Mouse (Mus musculus) forebrain, embryonic 10.5 days (tissue): ENCODE measurements around the gene Tomm70a. TPM values are rescaled to one million over a fixed set of nuclear protein-coding genes. Genes with fewer than 3 reads are reported as not detected.
A peak's percentile ranks its signal among the peaks of the same experiment; 100 is the strongest.

Source experiments
- DNase-seq: peaks from one replicate; pipeline ENCODE4 v3.0.0-alpha.2; 2017; ENCODE audit warnings: low spot score; ENCODE audit errors: extremely low spot score
- H3K27ac ChIP-seq: fragments of 300-500 bp; sonication (generic); 2 replicates; pipeline ENCODE4 v1.5.1; 2016; ENCODE audit warnings: mild to moderate bottlenecking
- H3K27me3 ChIP-seq: fragments of 300-500 bp; sonication (generic); 2 replicates; pipeline ENCODE4 v1.6.1; 2016; ENCODE audit warnings: mild to moderate bottlenecking; ENCODE audit not compliant: poor library complexity, severe bottlenecking
- H3K36me3 ChIP-seq: fragments of 300-500 bp; sonication (generic); replicated peaks from 2 replicates; pipeline ENCODE4 v1.6.1; 2016; ENCODE audit warnings: mild to moderate bottlenecking, moderate library complexity
- H3K4me1 ChIP-seq: fragments of 300-500 bp; sonication (generic); 2 replicates; pipeline ENCODE4 v1.6.1; 2016
- H3K4me3 ChIP-seq: fragments of 300-500 bp; sonication (generic); 2 replicates; pipeline ENCODE4 v1.5.1; 2016; ENCODE audit warnings: mild to moderate bottlenecking, moderate library complexity
- H3K9me3 ChIP-seq: fragments of 300-500 bp; sonication (generic); 2 replicates; pipeline ENCODE4 v1.6.1; 2016; ENCODE audit warnings: mild to moderate bottlenecking, moderate library complexity
- WGBS: fragments of 180-500 bp; shearing (Covaris S2); methylation state at CpG from one replicate; pipeline ENCODE4 v1.1.7; 2016; 5-methylcytosine and 5-hydroxymethylcytosine counted together
- polyA plus RNA-seq: library from polyadenylated mRNA; unstranded; fragments of >200 nt; fragmentation: Nextera tagmentation; extraction: Ambion mirVana; gene quantifications from 2 replicates; pipeline ENCODE4 v1.2.1, GENCODE M21; 2016

Gene Tomm70a
- polyA plus RNA-seq, 1 experiment from 2014 or later, result 50.2 TPM

DNA sequence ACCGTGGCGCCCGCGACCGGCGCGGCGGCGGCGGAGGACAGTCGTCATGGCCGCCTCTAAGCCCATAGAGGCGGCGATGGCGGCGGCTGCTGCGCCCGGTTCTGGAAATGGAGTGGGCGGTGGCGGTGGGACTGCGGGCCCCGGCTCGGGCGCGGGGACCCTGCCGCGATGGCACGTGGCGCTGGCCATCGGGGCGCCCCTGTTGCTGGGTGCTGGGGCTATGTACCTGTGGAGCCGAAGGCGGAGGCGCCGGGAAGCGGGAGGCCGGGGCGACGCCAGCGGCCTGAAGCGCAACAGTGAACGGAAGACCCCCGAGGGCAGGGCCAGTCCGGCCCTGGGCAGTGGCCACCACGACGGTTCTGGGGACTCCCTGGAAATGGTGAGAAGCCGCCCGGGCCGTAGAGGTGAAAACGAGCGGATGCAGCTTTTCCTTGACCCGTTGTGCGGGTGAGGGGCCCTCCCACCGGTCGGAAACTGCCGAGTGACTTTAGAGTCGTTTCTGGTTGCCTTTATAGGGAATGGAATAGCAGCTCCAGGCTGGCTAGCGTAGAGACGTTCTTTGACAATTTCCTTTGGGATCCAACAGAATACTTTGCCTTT, 413 bp downstream of the Tomm70a start:
- peaks cover 23% of the 10 kb centered on the region for H3K4me1 ChIP-seq
- H3K36me3 ChIP-seq, result 0 out of 2 replicates have a peak, but pooled peaks cover 5% of the 10 kb centered on the region
- no peaks in the 10 kb centered on the region for H3K9me3 ChIP-seq
- peak overlapping the region; percentile 97 for H3K4me3 ChIP-seq
- WGBS, result under 1% methylated on average over 59 of the region's 59 CpGs
- H3K27me3 ChIP-seq, result no peaks in the 10 kb centered on the region
- no peak for DNase-seq
- H3K27ac ChIP-seq, result peak overlapping the region; percentile 96

DNA sequence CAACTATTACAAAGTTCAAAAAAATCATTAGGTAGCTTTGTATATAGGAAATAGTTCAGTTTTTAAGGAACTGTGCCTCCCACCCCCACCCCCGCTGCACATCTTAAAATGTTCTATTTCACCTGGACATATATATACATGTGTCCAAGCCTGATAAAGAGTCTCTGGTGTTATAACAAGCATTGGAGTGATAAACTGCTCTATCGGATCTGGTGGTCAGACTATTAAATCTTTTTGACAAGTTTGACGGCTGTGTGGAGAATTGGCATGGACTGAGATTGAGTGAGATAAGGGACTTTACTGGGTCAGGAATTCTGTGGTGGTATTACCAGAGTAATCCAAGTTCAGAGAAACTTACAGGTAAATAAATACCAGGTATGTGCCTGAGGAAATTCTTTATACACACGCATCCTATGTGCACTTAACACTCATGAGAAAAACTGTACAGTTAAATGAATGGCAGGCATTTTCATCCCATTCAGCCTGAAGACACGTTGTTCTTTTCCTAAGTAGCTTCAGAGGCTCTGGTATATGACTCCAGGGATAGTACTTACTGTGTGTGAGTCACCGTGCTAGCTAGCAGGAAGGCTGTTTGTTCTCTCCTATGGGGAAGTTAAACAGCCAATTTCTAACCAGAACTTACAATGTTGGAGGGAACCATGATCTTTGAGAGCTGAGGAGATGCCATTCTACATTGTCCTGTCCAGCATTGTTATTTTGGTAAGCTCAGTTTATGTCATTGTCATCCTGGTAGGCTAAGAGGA, 1.4 kb downstream of the Tomm70a start:
- 77% methylated on average over 6 of the region's 6 CpGs for WGBS
- H3K4me1 ChIP-seq, result peaks cover 23% of the 10 kb centered on the region
- H3K4me3 ChIP-seq, result peak overlapping the region; percentile 97
- H3K27me3 ChIP-seq, result no peaks in the 10 kb centered on the region
- H3K27ac ChIP-seq, result peak overlapping the region; percentile 96
- H3K9me3 ChIP-seq, result no peaks in the 10 kb centered on the region
- DNase-seq, result no peak
- H3K36me3 ChIP-seq, result peaks cover 12% of the 10 kb centered on the region

DNA sequence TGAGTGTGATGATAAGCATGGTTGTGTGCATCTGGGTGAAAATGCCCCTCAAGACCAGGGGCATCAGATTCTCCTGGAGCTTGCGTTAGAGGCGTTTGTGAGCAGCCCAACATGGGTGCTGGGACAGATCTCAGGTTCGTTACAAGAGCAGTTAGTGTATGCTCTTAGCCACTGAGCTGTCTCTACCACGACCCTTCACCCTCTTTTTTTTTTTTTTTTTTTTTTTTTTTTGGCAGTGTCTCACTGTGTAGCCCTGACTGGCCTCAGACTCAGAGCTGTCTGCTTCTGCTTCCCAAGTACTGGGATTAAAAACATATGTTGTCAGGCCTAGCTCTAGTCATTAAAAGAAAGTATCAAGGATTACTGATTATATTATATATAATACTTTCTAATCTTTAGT, 4.8 kb downstream of the Tomm70a start:
- WGBS, result 67% methylated on average over 4 of the region's 4 CpGs
- H3K9me3 ChIP-seq, result no peaks in the 10 kb centered on the region
- DNase-seq, result no peak

DNA sequence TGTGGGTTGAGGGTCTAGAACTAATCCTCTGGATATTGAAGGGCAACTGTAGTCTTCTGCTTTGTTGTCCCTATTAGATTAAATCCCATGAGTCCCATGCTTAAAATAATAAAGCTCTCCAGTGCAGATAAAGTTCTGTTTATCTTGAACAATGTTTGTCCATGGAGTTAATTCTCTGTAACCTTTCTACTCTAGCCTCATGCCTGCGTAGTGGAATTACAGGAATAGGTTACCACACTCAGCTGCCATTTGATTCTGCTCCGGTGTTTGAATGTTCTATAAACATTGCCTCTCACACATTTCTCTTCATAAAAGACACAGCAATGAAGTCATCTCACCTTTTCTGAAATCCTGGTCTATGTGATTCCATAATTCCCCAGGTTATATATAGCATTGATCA, 6.3 kb downstream of the Tomm70a start:
- H3K36me3 ChIP-seq, result peaks cover 14% of the 10 kb centered on the region
- H3K9me3 ChIP-seq, result no peaks in the 10 kb centered on the region
- no peaks in the 10 kb centered on the region for H3K27me3 ChIP-seq
- peaks cover 20% of the 10 kb centered on the region for H3K4me1 ChIP-seq
- 94% methylated on average over 2 of the region's 2 CpGs for WGBS
- no peak for DNase-seq
- H3K4me3 ChIP-seq, result no peak overlapping the region
- H3K27ac ChIP-seq, result no peak overlapping the region

More for the DNA sequence above, 4.8 kb downstream of the Tomm70a start:
- peaks cover 24% of the 10 kb centered on the region for H3K4me1 ChIP-seq
- no peak overlapping the region for H3K27ac ChIP-seq
- H3K36me3 ChIP-seq, result peaks cover 14% of the 10 kb centered on the region
- no peak overlapping the region for H3K4me3 ChIP-seq
- no peaks in the 10 kb centered on the region for H3K27me3 ChIP-seq

DNA sequence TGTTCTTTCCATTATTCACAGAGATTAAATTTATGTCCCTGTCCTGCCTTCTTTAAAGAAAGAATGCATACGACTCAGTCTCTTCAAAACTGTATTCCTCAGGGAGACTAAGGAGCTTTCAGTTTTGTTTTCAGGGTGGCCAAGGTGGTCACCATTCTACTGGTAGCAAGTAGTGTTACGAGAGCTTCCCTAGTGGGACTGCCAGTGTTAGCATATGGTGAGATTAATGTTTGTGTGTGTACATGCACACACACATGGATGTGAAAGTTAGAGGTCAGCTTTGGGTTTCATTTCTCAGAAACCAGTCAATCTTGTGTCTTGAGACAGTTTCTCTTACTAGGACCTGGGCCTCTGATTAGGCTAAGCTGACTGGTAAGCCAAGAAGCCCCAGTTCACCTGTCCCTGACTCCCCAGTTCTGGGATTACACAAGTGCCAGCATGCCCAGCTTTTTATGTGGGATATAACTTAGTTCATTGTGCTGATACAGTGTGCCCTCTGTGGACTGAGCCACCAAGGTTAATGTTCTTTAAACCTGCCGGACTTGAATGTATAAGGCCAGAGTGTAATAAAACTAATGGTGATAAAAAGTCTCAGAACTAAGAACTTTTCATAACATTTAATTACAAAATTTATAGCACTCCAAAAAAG, 9.4 kb downstream of the Tomm70a start:
- H3K4me1 ChIP-seq, result 0 out of 2 replicates have a peak, but pooled peaks cover 6% of the 10 kb centered on the region
- DNase-seq, result no peak
- H3K27ac ChIP-seq, result no peak overlapping the region
- peaks cover 31% of the 10 kb centered on the region for H3K36me3 ChIP-seq
- H3K27me3 ChIP-seq, result no peaks in the 10 kb centered on the region
- H3K9me3 ChIP-seq, result no peaks in the 10 kb centered on the region
- H3K4me3 ChIP-seq, result no peak overlapping the region
- WGBS, result 91% methylated on average over 3 of the region's 3 CpGs

DNA sequence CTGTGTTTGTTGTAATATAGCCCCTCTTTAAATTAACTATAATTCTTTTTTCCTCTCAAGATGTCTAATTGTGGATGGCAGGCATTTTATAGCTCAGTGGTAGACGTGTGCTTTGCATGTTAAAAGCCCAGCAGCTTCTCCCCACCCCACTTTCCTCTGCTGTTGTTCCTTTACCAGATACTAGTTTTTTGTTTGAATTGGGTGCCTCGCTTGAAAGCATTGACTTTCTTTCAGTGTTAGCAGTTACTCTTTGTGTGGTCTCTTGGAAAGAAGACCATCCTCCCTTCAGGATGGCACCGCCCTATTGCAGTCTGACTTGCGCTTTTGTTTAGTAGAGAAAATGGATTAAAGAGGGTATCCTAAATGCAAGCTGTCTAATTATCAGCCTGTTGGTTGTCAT, 10.0 kb downstream of the Tomm70a start:
- H3K4me1 ChIP-seq, result 0 out of 2 replicates have a peak, but pooled peaks cover 6% of the 10 kb centered on the region
- H3K4me3 ChIP-seq, result no peak overlapping the region
- no peak for DNase-seq
- H3K9me3 ChIP-seq, result no peaks in the 10 kb centered on the region
- H3K27me3 ChIP-seq, result no peaks in the 10 kb centered on the region
- H3K36me3 ChIP-seq, result peaks cover 38% of the 10 kb centered on the region
- H3K27ac ChIP-seq, result no peak overlapping the region
- WGBS, result 67% methylated on average over 4 of the region's 4 CpGs

DNA sequence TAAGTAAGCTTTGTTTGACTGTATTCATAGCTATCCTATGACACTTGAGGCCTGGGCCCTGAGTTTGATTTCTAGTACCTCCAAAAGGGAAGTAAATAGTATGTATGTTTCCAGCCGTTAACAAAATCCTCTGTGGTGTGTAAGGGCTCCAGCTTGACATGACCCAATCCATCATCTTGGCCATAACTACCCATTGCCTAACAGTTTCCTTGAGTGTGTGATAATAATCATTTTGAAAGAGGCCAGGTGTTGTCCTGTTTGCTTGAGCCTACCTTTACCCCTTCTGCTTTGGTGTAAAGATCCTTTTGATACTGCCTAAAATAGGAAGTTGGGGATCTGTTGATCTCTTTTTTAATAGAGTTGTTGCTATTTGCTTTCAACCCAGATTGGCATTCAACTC, 10.8 kb downstream of the Tomm70a start:
- H3K36me3 ChIP-seq, result peaks cover 43% of the 10 kb centered on the region
- H3K9me3 ChIP-seq, result no peaks in the 10 kb centered on the region
- H3K4me1 ChIP-seq, result 0 out of 2 replicates have a peak, but pooled peaks cover 6% of the 10 kb centered on the region
- no peak overlapping the region for H3K27ac ChIP-seq
- H3K27me3 ChIP-seq, result no peaks in the 10 kb centered on the region
- no peak overlapping the region for H3K4me3 ChIP-seq
- no peak for DNase-seq
- 83% methylated on average over 1 of the region's 1 CpGs for WGBS

DNA sequence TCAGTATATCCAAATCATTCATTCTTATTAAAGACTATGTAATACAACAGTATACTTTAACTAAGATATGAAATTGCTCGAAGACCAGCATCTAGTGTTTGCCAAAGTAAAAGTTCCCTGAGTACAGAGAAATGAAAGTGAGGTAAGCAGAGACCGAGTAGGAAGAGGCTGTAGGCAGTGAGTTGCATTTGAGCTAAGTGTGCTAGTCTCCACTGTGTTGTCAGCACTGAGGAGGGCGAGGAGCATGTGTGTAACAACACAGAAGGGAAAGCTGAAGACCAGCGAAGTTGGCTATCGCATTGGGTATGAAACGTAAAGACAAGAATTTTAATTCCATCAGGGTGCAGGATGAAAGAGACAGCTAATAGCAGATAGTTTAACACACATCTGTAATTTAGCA, 12.1 kb downstream of the Tomm70a start:
- Histone ChIP-seq H3K27ac (no peak overlapping the region), H3K27me3 (no peaks in the 10 kb centered on the region), H3K36me3 (peaks cover 49% of the 10 kb centered on the region), H3K4me1 (0 out of 2 replicates have a peak, but pooled peaks cover 6% of the 10 kb centered on the region), H3K4me3 (no peak overlapping the region), H3K9me3 (no peaks in the 10 kb centered on the region)
- no peak for DNase-seq
- WGBS, result 90% methylated on average over 6 of the region's 6 CpGs

DNA sequence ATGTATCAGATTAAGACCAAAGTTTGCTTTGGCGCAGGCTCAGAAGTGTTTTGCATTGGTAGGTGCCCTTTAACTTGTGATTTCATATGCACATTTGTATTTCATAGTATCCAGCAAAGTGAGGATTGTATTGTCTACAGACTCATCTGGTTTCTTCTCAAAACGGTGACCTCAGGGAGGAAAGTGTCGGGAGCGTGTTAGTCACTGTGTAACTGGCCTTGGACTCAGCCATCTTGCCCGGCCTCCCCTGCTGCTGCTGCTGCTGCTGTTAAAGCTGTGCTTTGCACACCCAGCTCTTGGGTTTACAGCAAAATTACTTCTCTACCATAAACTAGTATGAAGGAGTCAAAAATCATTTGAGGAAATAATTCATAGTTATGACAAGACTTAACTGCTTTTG, 23.2 kb downstream of the Tomm70a start:
- no peaks in the 10 kb centered on the region for H3K4me1 ChIP-seq
- DNase-seq, result no peak
- H3K36me3 ChIP-seq, result peaks cover 88% of the 10 kb centered on the region
- H3K9me3 ChIP-seq, result no peaks in the 10 kb centered on the region
- no peaks in the 10 kb centered on the region for H3K27me3 ChIP-seq
- WGBS, result 95% methylated on average over 5 of the region's 5 CpGs
- no peak overlapping the region for H3K27ac ChIP-seq
- no peak overlapping the region for H3K4me3 ChIP-seq

DNA sequence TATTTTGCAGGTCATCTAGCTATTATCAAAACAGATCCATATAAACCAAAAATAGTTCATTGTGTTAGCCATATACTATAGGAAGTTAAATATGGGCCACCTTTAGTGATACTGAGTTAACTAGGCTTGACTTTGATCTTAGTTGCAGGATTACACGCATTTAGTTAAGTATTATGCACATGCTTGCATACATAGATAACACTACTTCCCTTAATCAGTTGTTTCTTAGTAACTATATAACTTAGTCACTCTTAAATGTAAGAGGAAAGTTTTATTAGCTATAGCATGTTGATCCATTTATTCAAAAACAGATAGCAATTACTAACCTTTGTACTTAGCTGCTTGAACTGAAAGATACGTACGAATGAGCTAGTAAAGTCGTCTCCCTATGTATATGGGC, 29.9 kb downstream of the Tomm70a start:
- no peaks in the 10 kb centered on the region for H3K4me1 ChIP-seq
- H3K27me3 ChIP-seq, result no peaks in the 10 kb centered on the region
- H3K36me3 ChIP-seq, result peaks cover 97% of the 10 kb centered on the region
- WGBS, result 97% methylated on average over 4 of the region's 4 CpGs
- no peak for DNase-seq
- no peaks in the 10 kb centered on the region for H3K9me3 ChIP-seq
- H3K27ac ChIP-seq, result no peak overlapping the region
- no peak overlapping the region for H3K4me3 ChIP-seq

DNA sequence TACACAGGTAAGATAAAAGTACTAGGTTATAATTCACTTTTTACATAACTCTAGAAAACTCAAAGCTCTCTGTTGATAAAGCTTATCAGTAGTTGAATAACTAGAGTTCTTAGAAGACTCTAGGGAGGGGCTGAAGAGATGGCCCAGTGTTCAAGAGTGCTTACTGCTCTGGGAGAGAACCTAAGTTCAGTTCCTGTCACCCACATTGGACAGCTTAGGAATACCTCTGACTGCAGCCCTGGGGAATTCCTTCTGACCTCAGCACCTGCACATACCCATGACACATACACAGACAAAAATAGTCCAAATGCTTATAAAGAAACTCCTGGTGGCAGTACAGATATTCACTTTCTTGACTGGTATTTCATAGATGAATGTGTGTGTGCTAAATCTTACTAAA, 34.4 kb downstream of the Tomm70a start:
- H3K27me3 ChIP-seq, result no peaks in the 10 kb centered on the region
- DNase-seq, result no peak
- peaks cover 95% of the 10 kb centered on the region for H3K36me3 ChIP-seq
- H3K4me1 ChIP-seq, result no peaks in the 10 kb centered on the region
- H3K4me3 ChIP-seq, result no peak overlapping the region
- no peak overlapping the region for H3K27ac ChIP-seq
- H3K9me3 ChIP-seq, result no peaks in the 10 kb centered on the region

DNA sequence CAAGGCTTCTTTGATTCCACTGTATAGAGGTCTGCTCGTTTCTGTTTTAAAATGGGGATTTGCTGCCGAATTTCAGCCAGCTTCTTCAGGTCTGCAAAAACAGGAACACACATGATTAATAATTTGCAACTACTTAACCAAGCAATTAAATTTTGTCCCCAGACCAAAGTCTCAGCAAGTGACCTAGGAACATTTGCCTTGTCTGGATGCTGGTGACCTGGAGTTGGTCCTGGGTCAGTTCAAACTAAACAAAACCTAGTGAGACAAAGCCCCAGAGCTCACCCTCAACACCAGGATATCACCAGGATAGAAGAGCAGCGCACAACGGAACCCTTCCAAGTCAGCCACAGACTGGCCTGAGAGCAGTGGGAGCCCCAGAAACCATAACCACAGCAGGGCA, 35.6 kb downstream of the Tomm70a start:
- H3K36me3 ChIP-seq, result peaks cover 91% of the 10 kb centered on the region
- no peaks in the 10 kb centered on the region for H3K4me1 ChIP-seq
- H3K27ac ChIP-seq, result no peak overlapping the region
- WGBS, result 92% methylated on average over 4 of the region's 4 CpGs
- H3K27me3 ChIP-seq, result no peaks in the 10 kb centered on the region
- H3K9me3 ChIP-seq, result no peaks in the 10 kb centered on the region
- no peak overlapping the region for H3K4me3 ChIP-seq
- no peak for DNase-seq

DNA sequence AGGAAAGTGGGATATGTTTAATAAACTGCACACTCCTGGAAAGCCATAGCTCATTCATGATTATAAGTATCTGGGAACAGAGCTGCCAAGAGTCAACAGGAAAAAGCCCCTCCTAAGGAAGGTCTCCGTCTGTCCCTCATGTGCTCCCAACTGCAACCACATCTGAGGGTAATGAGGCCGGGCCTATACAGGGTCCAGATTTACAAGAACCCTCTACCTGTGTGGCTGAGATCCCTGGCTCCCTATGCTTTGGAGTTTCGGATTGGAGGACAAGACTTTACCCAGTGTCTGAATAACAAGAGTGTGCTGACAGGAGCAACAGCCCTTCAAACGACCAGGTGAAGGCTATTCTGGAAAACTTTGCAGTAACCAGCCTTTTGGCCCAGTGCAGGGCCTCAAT, 36.2 kb downstream of the Tomm70a start:
- DNase-seq, result no peak
- Histone ChIP-seq H3K9me3 (no peaks in the 10 kb centered on the region), H3K4me1 (no peaks in the 10 kb centered on the region), H3K27ac (no peak overlapping the region), H3K36me3 (peaks cover 86% of the 10 kb centered on the region), H3K4me3 (no peak overlapping the region), H3K27me3 (no peaks in the 10 kb centered on the region)
- WGBS, result 83% methylated on average over 4 of the region's 4 CpGs
